Mouse (Mus musculus) bone marrow, adult 2 months (tissue): ENCODE data around the gene Nfkbil1. TPM values are rescaled to one million over a fixed set of nuclear protein-coding genes. Genes with fewer than 3 reads are reported as not detected.

Experiments used
- H3K27ac ChIP-seq: fragments of 200-500 bp; 2 replicates; pipeline ENCODE4 v1.5.1; 2012; ENCODE audit warnings: low read depth, mild to moderate bottlenecking, control low read depth, inconsistent platforms, low read length; ENCODE audit not compliant: control insufficient read depth, poor library complexity, insufficient read depth
- H3K4me1 ChIP-seq: fragments of 200-500 bp; 2 replicates; pipeline ENCODE4 v1.6.1; 2011; ENCODE audit warnings: low read length; ENCODE audit not compliant: control insufficient read depth, insufficient read depth
- H3K4me3 ChIP-seq: fragments of 200-500 bp; replicated peaks from 2 replicates; pipeline ENCODE3; 2011; ENCODE audit warnings: mild to moderate bottlenecking, low read depth, low read length, control low read depth; ENCODE audit not compliant: control insufficient read depth
- CTCF ChIP-seq: fragments of 200-500 bp; IDR thresholded peaks from 2 replicates; pipeline ENCODE4 v1.5.1; 2011; ENCODE audit warnings: low read length, control low read depth; ENCODE audit not compliant: control insufficient read depth, insufficient read depth
- POLR2A ChIP-seq: fragments of 200-500 bp; IDR thresholded peaks from 2 replicates; pipeline ENCODE4 v1.6.1; 2011; ENCODE audit warnings: low read depth, mild to moderate bottlenecking, control low read depth, low read length, borderline replicate concordance; ENCODE audit not compliant: control insufficient read depth
- WGBS: fragments of 180-500 bp; shearing (Covaris S2); methylation state at CpG from one replicate; pipeline ENCODE4 v1.1.7; 2018; 5-methylcytosine and 5-hydroxymethylcytosine counted together
- polyA plus RNA-seq: library from polyadenylated mRNA; stranded (reverse); fragments of >200 nt; gene quantifications from 2 replicates; pipeline ENCODE4 v1.2.4, GENCODE M21; 2011; ENCODE audit warnings: low replicate concordance; ENCODE audit not compliant: missing spikeins, insufficient read depth, insufficient read length

The Nfkbil1 gene
- polyA plus RNA-seq, 1 experiment: 24.9 TPM

DNA sequence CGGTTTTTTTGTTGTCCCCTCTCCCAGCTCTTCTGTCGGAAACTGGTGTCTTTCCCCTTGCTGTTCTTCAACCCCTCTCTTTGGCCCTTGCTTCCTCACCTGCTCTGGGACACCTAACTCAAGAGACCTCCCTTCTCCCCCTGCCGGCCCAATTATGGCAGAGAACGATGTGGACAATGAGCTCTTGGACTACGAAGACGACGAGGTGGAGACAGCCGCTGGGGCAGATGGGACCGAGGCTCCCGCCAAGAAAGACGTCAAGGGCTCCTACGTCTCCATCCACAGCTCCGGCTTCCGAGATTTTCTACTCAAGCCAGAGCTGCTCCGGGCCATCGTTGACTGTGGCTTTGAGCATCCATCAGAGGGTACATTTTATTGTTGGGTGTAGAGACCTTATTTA, 7.5 kb upstream of the Nfkbil1 start:
- 1% methylated on average over 16 of the region's 16 CpGs for WGBS
- TF ChIP-seq CTCF (no peak; the same call in 1 of the 2 replicates), POLR2A (no peak; the same call in 1 of the 2 replicates)
- Histone ChIP-seq H3K27ac (peak overlapping the region; percentile 98), H3K4me3 (peak overlapping the region; percentile 63), H3K4me1 (peaks cover 5% of the 10 kb centered on the region; the same call in 1 of the 2 replicates)

DNA sequence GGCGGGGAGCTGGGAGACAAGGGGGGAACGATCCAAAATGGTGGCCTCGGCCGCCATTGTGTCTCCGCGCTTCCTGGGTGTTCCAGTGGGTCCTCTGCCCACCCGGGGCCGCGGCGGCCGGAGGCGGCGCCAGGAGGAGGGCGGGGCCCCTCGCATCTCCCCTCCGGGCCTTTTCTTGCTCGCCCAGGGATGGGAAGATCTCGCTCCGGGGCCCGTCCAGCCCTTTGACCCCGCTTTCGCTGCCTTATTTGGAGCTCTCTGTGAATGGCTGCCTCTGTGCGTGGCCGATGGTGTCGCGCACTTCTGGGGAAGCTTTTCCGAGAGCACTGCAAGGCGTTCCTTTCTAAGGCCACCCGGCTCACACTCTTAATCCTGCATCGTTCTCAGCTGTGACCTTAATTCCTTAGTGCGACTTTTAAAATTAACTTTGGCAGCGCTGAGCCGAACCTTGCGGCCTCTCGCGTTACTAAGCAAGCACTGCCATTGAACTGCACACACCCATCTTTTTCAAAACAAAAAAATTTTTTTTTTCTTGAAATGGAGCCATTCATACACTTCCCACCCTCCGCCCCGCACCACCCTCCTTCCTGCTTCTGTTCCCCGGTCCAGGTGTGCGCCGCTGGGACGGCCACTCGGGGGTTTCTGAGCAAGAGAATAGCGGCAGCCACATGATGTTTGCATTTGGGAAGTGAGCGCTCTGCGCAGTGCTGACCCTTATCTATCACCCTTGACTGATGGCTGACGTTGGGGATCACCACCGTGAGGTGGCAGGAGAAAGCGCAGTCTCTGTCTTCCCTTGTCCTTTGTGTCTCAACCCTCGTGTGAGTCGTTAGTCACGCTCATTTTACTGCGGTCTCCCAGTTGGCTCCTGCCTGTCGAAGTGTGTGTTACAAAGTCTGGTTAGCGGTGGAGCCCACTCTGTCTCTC, 6.7 kb upstream of the Nfkbil1 start:
- peak overlapping the region; percentile 63 for H3K4me3 ChIP-seq
- H3K4me1 ChIP-seq: peaks cover 5% of the 10 kb centered on the region; the same call in 1 of the 2 replicates

DNA sequence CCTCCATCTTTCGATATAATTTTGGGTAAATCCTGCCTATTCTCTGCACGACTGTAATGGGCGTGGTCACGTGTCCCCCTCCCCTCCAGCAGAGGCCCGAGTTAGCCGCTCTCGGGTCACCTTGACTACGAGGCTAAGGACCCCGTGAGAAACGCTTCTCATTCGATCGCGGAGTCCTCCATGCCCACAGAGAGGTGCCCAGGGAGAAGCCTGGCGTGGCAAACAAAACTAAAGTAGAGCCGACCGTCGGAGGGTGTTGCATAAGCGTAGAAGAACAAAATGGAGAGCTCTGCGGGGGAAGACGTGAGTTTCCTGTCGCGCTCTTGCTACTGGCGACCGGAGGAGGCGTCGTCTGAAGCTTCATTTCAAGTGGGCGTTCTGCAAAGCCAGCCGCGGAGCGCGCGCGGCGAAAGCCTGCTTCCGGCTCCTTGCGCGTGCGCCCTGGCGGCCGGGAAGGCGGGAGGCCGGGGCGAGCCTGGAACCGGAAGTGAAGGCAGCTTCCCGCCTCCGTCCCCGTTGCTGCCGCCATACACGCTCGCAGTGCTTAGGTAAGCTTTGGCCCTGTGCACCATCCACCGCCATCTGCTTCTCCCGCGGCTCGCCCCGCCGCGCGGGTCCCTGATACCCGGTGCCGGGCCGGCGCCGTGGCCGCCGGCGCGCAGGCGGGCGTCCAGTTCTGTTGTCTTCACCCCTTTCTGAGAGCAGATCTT, 5.9 kb upstream of the Nfkbil1 start, which contains the start of gene Ddx39b:
TSS of gene Ddx39b (plus strand) at position 442 of the 710 bp plus-strand sequence.
- Histone ChIP-seq H3K4me3 (peak within 1 kb of the TSS; percentile 67), H3K4me1 (peaks cover 5% of the 10 kb centered on the region; the same call in 1 of the 2 replicates), H3K27ac (peak within 1 kb of the TSS; percentile 98)
- under 1% methylated on average over 69 of the region's 69 CpGs for WGBS
- peak; percentile 0; the same call in 1 of the 2 replicates for TF ChIP-seq CTCF
- TF ChIP-seq POLR2A: peak; percentile 93

More for the DNA sequence above, 6.7 kb upstream of the Nfkbil1 start:
- H3K27ac ChIP-seq: peak overlapping the region; percentile 98
- under 1% methylated on average over 55 of the region's 55 CpGs for WGBS
- TF ChIP-seq CTCF (0 out of 2 replicates have a peak, but pooled peaks have one; percentile 29), POLR2A (peak; percentile 52; the same call in 1 of the 2 replicates)

- Histone ChIP-seq H3K4me1 (peaks cover 5% of the 10 kb centered on the region; the same call in 1 of the 2 replicates), H3K4me3 (peak overlapping the region; percentile 67), H3K27ac (peak overlapping the region; percentile 98; the same call in 1 of the 2 replicates)
- TF ChIP-seq POLR2A (no peak), CTCF (no peak)
- WGBS: 49% methylated on average over 12 of the region's 12 CpGs
These were observed 5.1 kb upstream of the Nfkbil1 start for GRCm38 (mm10) chr17:35240384-35241304.

DNA sequence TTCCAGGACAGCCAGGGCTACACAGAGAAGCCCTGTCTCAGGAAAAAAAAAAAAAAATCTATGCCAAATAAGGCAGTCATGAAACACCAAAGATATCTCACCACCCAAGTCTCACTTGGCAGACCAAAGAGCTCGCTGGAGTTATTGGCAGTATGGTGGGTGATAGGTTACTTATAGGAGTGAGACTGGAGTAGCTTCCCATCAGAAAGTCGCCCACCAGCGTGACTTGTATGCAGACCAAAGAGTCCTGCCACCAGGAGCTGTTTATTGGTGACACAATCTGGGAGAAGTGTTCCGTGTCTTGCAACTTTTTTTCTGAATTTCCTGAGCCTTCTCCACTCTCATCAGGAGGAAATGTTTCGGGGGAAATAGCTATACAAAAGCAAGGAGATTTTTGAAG, 4.1 kb upstream of the Nfkbil1 start:
- peaks cover 5% of the 10 kb centered on the region for H3K4me1 ChIP-seq
- no peak for TF ChIP-seq POLR2A
- no peak for TF ChIP-seq CTCF
- WGBS: 64% methylated on average over 5 of the region's 5 CpGs
- no peak overlapping the region for H3K4me3 ChIP-seq
- H3K27ac ChIP-seq: no peak overlapping the region

- WGBS: 93% methylated on average over 12 of the region's 12 CpGs
- H3K4me1 ChIP-seq: peaks cover 1% of the 10 kb centered on the region
- no peak for TF ChIP-seq POLR2A
- no peak for TF ChIP-seq CTCF
These were observed 1.9 kb upstream of the Nfkbil1 start for GRCm38 (mm10) chr17:35237504-35237903.

GRCm38 (mm10) chr17:35236996-35237395, 1.4 kb upstream of the Nfkbil1 start:
- Histone ChIP-seq H3K4me3 (no peak overlapping the region), H3K4me1 (peaks cover 1% of the 10 kb centered on the region), H3K27ac (no peak overlapping the region)
- 88% methylated on average over 9 of the region's 9 CpGs for WGBS
- TF ChIP-seq CTCF: no peak
- TF ChIP-seq POLR2A: no peak

More at GRCm38 (mm10) chr17:35237504-35237903, 1.9 kb upstream of the Nfkbil1 start:
- Histone ChIP-seq H3K27ac (no peak overlapping the region), H3K4me3 (no peak overlapping the region)
